Mouse (Mus musculus): ENCODE data around the gene Dcun1d1. TPM values are rescaled to one million over a fixed set of nuclear protein-coding genes. Genes with fewer than 3 reads are reported as not detected.

The Dcun1d1 gene
- polyA plus RNA-seq, 1 experiment from 2014 or later: 98.8 TPM

GRCm38 (mm10) chr3:35925852-35926251 is 11.4 kb downstream of the Dcun1d1 start:
- Histone ChIP-seq H3K27ac (replicated peaks) (no peak overlapping the region), H3K36me3 (no peaks in the 10 kb centered on the region), H3K9me3 (no peaks in the 10 kb centered on the region), H3K9ac (no peak overlapping the region), H3K4me1 (replicated peaks) (peaks cover 28% of the 10 kb centered on the region), H3K4me3 (no peak overlapping the region), H3K4me2 (no peak overlapping the region), H3K27me3 (no peaks in the 10 kb centered on the region)
- WGBS: 88% methylated on average over 2 of the region's 2 CpGs
- ATAC-seq (ENCODE audit: low read depth): no peak

DNA sequence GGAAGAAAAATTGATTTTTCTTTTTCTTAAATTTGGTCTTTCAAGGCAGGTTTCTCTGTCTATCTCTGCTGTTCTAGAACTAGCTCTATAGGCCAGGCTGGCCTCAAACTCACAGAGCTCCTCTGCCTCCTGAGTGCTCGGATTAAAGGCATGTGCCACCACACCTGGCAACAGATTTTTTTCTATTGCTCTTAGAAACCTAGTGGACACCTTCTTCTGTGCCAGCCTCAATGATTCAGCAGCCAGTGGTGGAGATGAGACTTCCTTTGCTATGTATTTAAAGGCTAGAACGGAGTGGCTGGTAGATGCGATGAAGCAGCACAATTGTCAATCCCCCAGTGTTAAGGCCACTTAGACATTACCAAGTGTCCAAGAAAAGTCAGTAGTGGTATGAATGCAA is 13.2 kb downstream of the Dcun1d1 start:
- H3K27ac ChIP-seq (replicated peaks): no peak overlapping the region
- no peaks in the 10 kb centered on the region for H3K36me3 ChIP-seq
- H3K4me1 ChIP-seq (replicated peaks): peaks cover 16% of the 10 kb centered on the region
- no peak overlapping the region for H3K4me2 ChIP-seq
- no peak overlapping the region for H3K9ac ChIP-seq
- H3K9me3 ChIP-seq: no peaks in the 10 kb centered on the region
- no peak overlapping the region for H3K4me3 ChIP-seq
- no peaks in the 10 kb centered on the region for H3K27me3 ChIP-seq
- no peak for ATAC-seq (ENCODE audit: low read depth)
- 83% methylated on average over 3 of the region's 3 CpGs for WGBS

DNA sequence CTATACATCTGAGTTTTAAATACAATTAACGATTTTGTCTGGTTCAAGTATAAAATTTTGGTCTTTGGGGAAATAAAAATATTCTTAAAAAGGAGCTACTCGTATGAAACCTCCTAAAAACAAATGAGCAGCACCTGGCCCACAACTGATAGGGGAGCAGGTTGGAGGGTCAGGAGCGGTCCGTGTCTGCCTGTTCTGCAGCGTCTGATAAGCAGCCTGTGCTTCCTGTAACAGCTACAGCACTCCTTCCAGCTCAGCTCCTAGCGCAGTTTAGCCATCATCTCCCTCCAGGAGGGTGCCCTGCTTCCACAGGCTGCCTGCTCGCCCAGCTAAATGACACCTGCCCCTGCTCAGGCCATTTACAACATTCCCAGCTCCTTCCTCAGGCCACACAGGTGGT is 13.8 kb downstream of the Dcun1d1 start:
- Histone ChIP-seq H3K36me3 (no peaks in the 10 kb centered on the region), H3K4me1 (replicated peaks) (peaks cover 16% of the 10 kb centered on the region), H3K4me2 (no peak overlapping the region), H3K9me3 (no peaks in the 10 kb centered on the region), H3K27ac (replicated peaks) (no peak overlapping the region), H3K9ac (no peak overlapping the region), H3K27me3 (no peaks in the 10 kb centered on the region), H3K4me3 (no peak overlapping the region)
- no peak for ATAC-seq (ENCODE audit: low read depth)
- WGBS: 51% methylated on average over 7 of the region's 7 CpGs

DNA sequence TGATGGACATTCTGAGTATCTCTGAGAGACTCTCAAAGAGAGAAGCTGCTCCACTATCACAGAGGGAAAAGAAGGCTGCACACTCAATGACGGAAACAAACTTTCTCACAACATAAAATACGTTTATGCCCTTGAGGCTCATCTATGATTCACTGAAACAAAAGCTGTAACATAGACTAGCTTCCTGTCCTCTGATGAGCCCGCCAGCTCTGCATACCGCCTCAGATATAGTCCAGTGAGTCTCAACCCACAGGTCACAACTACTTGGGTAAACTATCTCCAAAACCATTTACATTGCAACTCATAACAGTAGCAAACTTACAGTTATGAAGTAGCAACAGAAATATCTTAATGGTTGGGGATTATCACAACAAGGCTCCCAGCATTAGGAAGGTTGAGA is 14.7 kb downstream of the Dcun1d1 start:
- no peak overlapping the region for H3K9ac ChIP-seq
- H3K4me3 ChIP-seq: no peak overlapping the region
- 76% methylated on average over 4 of the region's 4 CpGs for WGBS
- no peaks in the 10 kb centered on the region for H3K27me3 ChIP-seq
- H3K4me1 ChIP-seq (replicated peaks): peaks cover 16% of the 10 kb centered on the region
- no peak overlapping the region for H3K27ac ChIP-seq (replicated peaks)
- H3K4me2 ChIP-seq: no peak overlapping the region
- H3K36me3 ChIP-seq: peaks cover 9% of the 10 kb centered on the region
- ATAC-seq (ENCODE audit: low read depth): no peak
- no peaks in the 10 kb centered on the region for H3K9me3 ChIP-seq

- no peak overlapping the region for H3K4me2 ChIP-seq
- 0 out of 2 replicates have a peak, but pooled peaks cover 4% of the 10 kb centered on the region for H3K9me3 ChIP-seq
- H3K27ac ChIP-seq (replicated peaks): no peak overlapping the region
- WGBS: 93% methylated on average over 3 of the region's 3 CpGs
- H3K9ac ChIP-seq: no peak overlapping the region
- H3K36me3 ChIP-seq: peaks cover 45% of the 10 kb centered on the region
- H3K27me3 ChIP-seq: no peaks in the 10 kb centered on the region
- no peak for ATAC-seq (ENCODE audit: low read depth)
- peaks cover 10% of the 10 kb centered on the region; the same call in 1 of the 2 replicates for H3K4me1 ChIP-seq (replicated peaks)
- H3K4me3 ChIP-seq: no peak overlapping the region
Measured at GRCm38 (mm10) chr3:35918229-35918628, 19.0 kb downstream of the Dcun1d1 start.

GRCm38 (mm10) chr3:35908982-35909680 is 28.1 kb downstream of the Dcun1d1 start:
- no peak overlapping the region for H3K4me3 ChIP-seq
- no peaks in the 10 kb centered on the region for H3K27me3 ChIP-seq
- H3K36me3 ChIP-seq: peaks cover 27% of the 10 kb centered on the region
- H3K4me2 ChIP-seq: no peak overlapping the region
- H3K27ac ChIP-seq (replicated peaks): no peak overlapping the region
- H3K9ac ChIP-seq: no peak overlapping the region
- 92% methylated on average over 7 of the region's 7 CpGs for WGBS
- H3K4me1 ChIP-seq (replicated peaks): no peaks in the 10 kb centered on the region
- no peak for ATAC-seq (ENCODE audit: low read depth)
- no peaks in the 10 kb centered on the region for H3K9me3 ChIP-seq

GRCm38 (mm10) chr3:35900555-35901204 is 36.6 kb downstream of the Dcun1d1 start:
- H3K27ac ChIP-seq (replicated peaks): no peak overlapping the region
- H3K4me1 ChIP-seq (replicated peaks): no peaks in the 10 kb centered on the region
- H3K4me2 ChIP-seq: no peak overlapping the region
- no peak overlapping the region for H3K4me3 ChIP-seq
- H3K36me3 ChIP-seq: peaks cover 49% of the 10 kb centered on the region
- ATAC-seq (ENCODE audit: low read depth): no peak
- H3K27me3 ChIP-seq: no peaks in the 10 kb centered on the region
- no peaks in the 10 kb centered on the region for H3K9me3 ChIP-seq
- no peak overlapping the region for H3K9ac ChIP-seq
- 78% methylated on average over 5 of the region's 5 CpGs for WGBS

DNA sequence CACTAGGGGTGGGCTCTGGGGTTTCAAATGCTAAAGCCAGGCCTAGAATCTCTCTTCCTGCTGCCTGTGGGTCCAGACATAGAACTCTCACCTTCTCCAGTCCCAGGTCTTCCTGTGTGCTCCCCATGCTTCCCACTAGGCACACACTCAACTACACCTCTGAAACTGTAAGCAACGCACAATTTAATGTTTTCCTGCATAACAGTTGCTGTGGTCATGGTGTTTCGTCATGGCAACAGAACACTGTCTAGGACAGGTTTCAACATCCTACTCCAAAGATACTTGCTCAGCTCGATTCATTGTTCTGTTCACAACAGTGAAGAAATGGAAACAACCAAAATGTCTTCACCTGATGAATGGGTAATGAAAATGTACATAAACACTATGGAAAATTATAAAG is 38.1 kb downstream of the Dcun1d1 start:
- WGBS: 92% methylated on average over 3 of the region's 3 CpGs
- no peak for ATAC-seq (ENCODE audit: low read depth)
- Histone ChIP-seq H3K27me3 (no peaks in the 10 kb centered on the region), H3K4me1 (replicated peaks) (no peaks in the 10 kb centered on the region), H3K36me3 (peaks cover 45% of the 10 kb centered on the region), H3K4me2 (no peak overlapping the region), H3K9me3 (no peaks in the 10 kb centered on the region), H3K27ac (replicated peaks) (no peak overlapping the region), H3K4me3 (no peak overlapping the region), H3K9ac (no peak overlapping the region)

- Histone ChIP-seq H3K36me3 (peaks cover 41% of the 10 kb centered on the region), H3K9me3 (no peaks in the 10 kb centered on the region), H3K27me3 (no peaks in the 10 kb centered on the region), H3K4me2 (no peak overlapping the region), H3K9ac (no peak overlapping the region), H3K27ac (replicated peaks) (no peak overlapping the region), H3K4me1 (replicated peaks) (no peaks in the 10 kb centered on the region), H3K4me3 (no peak overlapping the region)
- 99% methylated on average over 2 of the region's 2 CpGs for WGBS
- no peak for ATAC-seq (ENCODE audit: low read depth)
Measured at GRCm38 (mm10) chr3:35897900-35898299, 39.3 kb downstream of the Dcun1d1 start.

DNA sequence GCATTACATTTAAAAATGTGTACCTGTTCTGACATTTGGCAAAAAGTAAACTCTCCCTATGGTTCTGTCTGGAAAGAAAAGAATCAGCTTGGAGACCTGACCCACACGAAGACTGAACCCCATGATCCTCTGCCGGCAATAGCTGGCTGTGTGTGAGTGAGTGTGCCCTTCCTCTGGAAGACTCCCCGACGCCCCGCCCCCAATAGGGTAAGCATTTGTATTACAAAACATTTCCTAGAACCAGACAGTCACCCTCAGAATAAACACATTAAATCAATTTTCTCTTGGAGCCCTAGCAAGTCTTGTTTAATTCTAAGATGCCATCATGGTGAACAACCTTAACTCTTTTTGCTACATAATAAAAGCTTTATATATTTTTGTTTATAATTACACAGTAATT is 44.1 kb downstream of the Dcun1d1 start:
- Histone ChIP-seq H3K4me3 (no peak overlapping the region), H3K9me3 (no peaks in the 10 kb centered on the region), H3K27me3 (no peaks in the 10 kb centered on the region), H3K36me3 (peaks cover 49% of the 10 kb centered on the region), H3K4me1 (replicated peaks) (no peaks in the 10 kb centered on the region), H3K27ac (replicated peaks) (no peak overlapping the region), H3K9ac (no peak overlapping the region), H3K4me2 (no peak overlapping the region)
- no peak for ATAC-seq (ENCODE audit: low read depth)
- 86% methylated on average over 5 of the region's 5 CpGs for WGBS

DNA sequence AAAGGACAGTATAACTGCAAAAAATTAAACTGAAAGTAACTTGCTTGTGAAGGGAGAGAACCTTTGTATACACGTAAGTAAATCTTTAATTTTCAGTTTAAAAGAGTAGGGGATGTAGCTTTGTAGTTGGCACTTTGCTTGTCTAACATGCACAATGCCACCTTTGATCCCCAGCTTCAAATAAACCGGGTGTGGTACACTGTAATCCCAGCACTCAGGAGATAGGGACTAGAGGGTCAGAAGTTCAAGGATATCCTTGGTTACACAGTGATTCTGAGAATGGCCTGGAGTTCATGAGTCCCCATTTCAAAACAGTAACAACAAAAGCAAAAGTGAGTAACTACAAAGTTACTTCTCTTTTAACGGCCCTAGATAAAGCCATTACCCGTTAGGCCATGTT is 46.1 kb downstream of the Dcun1d1 start:
- Histone ChIP-seq H3K4me2 (no peak overlapping the region), H3K9me3 (no peaks in the 10 kb centered on the region), H3K27ac (replicated peaks) (no peak overlapping the region), H3K27me3 (no peaks in the 10 kb centered on the region), H3K4me1 (replicated peaks) (no peaks in the 10 kb centered on the region), H3K9ac (no peak overlapping the region), H3K4me3 (no peak overlapping the region), H3K36me3 (peaks cover 41% of the 10 kb centered on the region)
- ATAC-seq (ENCODE audit: low read depth): no peak
- WGBS: 94% methylated on average over 4 of the region's 4 CpGs

DNA sequence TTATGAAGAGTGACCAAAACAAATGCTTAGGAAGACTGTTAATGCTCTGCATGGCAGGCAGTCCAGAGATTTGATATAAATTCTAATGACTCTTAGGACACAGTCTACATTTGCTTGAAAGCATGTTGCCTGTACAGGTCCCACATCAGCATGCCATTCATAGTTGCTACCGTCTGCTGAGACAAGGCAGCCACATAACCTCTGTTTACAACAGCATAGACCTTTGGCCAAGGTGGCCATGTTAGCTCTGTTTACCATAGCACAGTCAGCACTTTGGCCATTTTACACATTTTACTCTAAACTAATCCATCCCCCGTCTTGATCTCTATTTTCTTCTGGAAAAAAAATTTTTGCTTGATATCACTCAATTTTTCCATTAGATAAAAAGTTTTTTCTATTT is 47.7 kb downstream of the Dcun1d1 start:
- Histone ChIP-seq H3K9me3 (no peaks in the 10 kb centered on the region), H3K4me3 (no peak overlapping the region), H3K27me3 (no peaks in the 10 kb centered on the region), H3K4me1 (replicated peaks) (no peaks in the 10 kb centered on the region), H3K27ac (replicated peaks) (no peak overlapping the region), H3K9ac (no peak overlapping the region), H3K4me2 (no peak overlapping the region), H3K36me3 (peaks cover 38% of the 10 kb centered on the region)
- ATAC-seq (ENCODE audit: low read depth): no peak
- 89% methylated on average over 2 of the region's 2 CpGs for WGBS

DNA sequence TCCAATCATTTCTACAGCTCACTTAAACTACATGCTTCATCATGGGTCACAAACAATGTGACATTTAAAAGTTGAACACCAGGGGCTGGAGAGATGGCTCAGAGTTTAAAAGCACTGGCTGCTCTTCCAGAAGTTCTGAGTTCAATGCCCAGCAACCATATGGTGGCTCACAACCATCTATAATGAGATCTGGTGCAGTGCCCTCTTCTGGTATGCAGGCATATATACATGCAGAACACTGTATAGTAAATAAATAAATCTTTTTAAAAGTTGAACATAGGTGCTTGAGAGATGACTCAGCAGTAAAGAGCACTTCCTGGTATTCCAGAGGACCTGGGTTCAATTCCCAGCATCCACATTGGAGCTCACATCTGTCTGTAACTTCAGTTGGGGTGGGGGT is 54.0 kb downstream of the Dcun1d1 start:
- peaks cover 5% of the 10 kb centered on the region; the same call in 1 of the 2 replicates for H3K9me3 ChIP-seq
- H3K4me2 ChIP-seq: no peak overlapping the region
- no peak overlapping the region for H3K27ac ChIP-seq (replicated peaks)
- no peak overlapping the region for H3K4me3 ChIP-seq
- H3K27me3 ChIP-seq: no peaks in the 10 kb centered on the region
- H3K4me1 ChIP-seq (replicated peaks): no peaks in the 10 kb centered on the region
- no peak for ATAC-seq (ENCODE audit: low read depth)
- peaks cover 5% of the 10 kb centered on the region; the same call in 1 of the 2 replicates for H3K36me3 ChIP-seq
- H3K9ac ChIP-seq: no peak overlapping the region
